Mouse (Mus musculus): ENCODE measurements around the gene Tomt. TPM values are rescaled to one million over a fixed set of nuclear protein-coding genes. Genes with fewer than 3 reads are reported as not detected.

Gene Tomt
- total RNA-seq (2023): not detected

DNA sequence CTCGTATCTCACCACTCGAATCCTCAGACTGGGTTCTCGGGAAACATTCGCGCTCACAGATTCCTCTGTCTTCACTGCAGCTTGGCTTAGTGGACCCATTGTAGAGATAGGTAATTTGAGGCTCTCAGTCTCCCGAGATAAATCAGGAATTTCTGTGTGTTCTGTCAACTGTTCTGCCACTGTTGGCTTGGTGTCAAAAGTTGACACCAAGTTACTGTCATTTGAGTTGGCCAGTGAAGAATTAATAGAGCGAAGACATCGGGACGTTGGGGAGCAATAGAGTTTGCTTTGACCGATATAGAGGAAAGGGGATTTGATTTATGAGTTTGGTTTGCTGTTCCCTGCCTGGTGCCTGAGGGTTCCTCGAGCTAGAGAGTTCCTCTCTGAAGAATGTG lies at the start of gene Tomt:
Tomt (minus strand) TSS at position 73 of the 395 bp plus-strand sequence.

DNA sequence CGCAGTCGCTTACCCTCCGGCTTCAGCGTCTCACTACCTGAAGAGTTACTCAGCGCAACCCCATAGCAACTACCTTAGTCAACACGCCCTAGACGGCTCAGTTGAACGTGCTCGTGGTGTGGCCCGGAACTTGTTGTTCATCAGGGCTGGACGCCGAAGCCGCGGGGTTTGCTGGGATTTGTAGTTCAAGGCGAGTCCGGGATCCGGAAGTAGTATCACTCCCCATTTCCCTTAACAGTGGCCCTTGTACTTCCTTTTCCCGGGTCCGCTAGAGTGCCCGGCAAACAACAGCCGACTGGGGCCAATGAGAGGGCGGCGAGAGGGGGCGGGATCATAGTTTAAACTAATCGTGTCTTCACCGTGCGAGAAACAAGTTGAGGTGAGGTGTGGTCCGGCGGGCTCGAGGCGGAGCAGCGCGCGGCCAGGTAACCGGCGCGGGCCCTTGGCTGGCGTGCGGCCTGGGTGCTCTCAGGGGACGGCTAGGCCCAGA lies 27.6 kb upstream of the Tomt start, which contains the start of the genes Lrrc51 and Numa1:
Lrrc51 (minus strand) TSS at position 145 of the 490 bp plus-strand sequence.
Numa1 (plus strand) TSS at position 361 of the 490 bp plus-strand sequence.

DNA sequence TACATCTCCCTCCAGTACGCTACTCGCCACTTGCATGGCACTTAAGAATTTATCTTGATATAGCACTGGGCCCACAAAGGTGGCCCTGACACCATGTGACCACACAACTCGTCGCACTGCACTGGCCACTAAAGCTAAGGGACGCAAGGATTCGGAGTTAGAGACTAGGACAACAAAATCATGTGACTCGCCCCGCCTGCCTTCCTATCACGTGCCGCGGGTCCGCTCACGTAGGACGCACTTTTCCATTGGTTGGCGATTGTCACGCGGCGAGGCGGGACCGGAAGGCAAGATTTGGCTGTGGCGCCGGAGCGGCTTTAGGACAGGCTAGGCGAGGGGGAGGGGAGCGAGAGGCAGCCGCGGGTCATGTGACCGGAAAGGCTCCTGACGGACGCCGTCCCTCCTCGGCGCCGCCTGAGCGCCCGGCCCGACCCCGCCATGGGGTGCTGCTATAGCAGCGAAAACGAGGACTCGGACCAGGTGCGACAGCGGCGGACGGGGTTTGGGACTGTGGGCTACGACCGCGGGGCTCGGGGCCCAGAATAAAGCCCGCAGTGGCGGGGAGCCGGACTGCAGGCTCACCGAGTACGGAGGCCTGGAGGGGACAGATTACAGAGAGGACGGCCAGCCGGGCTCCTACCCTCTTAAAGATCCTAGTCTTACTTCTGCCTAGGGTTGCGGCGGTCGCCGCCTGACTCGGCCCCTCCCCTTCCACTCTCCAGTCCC lies 435 bp downstream of the Tomt start, which contains the start of gene Lamtor1:
Lamtor1 (plus strand) TSS at position 344 of the 726 bp plus-strand sequence.

DNA sequence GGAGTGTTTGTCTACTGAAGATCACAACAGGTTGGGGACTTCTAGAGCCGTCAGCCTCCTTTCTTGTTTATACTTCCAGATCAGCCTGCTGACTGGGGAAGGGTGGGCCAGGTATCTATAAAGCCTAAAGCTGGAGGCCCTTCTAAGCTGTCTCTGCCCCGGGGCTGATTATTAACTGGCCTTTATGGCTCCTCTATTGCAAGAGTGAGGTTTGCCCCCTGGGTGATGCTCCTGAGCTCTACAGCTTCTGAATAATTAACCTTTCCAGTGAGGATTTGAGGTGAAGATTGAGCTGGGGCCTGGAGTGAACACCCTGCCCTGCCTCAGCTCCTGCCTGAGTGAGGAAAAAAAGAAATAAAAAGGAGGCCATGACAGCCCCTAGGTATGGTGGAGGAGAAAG lies 35.5 kb downstream of the Tomt start, which contains the start of gene Folr1:
Folr1 (minus strand) TSS at position 160 of the 400 bp plus-strand sequence.

DNA sequence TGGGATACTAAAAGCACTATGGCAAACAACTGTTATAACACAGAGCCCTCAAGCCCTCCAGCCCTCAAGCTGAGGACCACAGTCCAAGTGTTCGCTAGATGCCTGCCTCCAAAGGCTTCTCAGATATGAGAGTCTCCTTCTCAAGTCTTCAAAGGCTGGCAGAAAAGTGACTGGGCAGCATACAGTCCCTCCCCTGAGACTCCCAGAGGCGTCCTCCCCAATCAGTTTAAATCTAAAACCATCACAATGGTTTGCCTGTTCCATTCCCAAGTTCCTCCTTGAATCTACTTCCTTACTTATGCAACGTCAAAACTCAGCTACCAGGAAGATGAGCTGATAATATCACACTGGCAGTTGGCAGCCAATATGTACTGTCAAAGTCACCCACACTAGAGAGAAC lies 42.7 kb downstream of the Tomt start, which contains the start of gene Anapc15:
Anapc15 (plus strand) TSS at position 301 of the 400 bp plus-strand sequence.

DNA sequence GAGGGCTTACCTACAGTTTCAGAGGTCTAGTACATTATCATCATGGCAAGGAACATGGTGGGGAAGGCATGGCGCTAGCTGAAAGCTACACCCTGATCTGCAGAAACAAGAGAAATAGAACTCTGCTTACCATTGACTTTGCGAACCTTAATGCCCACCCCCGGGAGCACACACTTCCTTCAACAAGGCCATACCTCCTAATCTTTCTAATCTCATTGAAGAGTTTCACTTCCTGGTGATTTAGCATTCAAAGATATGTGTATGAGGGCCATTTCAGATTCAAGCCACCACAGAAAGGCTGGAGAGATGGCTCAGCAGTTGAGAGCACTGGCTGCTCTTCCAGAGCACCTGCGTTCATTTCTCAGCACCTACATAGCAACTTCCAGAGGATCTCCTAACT lies 49.1 kb downstream of the Tomt start, which contains the start of gene Folr2:
Folr2 (minus strand) TSS at position 101 of the 400 bp plus-strand sequence.

Other genes starting within 250 kb of the Tomt start
- 10 to 100 TPM; 22.3 to 24.7 TPM for gene Clpb, start 242.7 kb downstream of the Tomt start, total RNA-seq (2023)
- not detected for gene Phox2a, start 88.0 kb downstream of the Tomt start, total RNA-seq (2023)
- gene Inppl1, start 68.1 kb downstream of the Tomt start, total RNA-seq (2023): 10 to 100 TPM; 14.6 to 17.7 TPM
- gene Folr2, start 49.2 kb downstream of the Tomt start, total RNA-seq (2023): not detected
- 10 to 100 TPM; 36.0 to 56.9 TPM for gene Anapc15, start 42.6 kb downstream of the Tomt start, total RNA-seq (2023)
- not detected for gene Folr1, start 35.6 kb downstream of the Tomt start, total RNA-seq (2023)
- gene Lamtor1, start 455 bp downstream of the Tomt start, total RNA-seq (2023): 10 to 100 TPM; 64.2 to 67.1 TPM
- 1 to 10 TPM; 1.5 to 2.1 TPM for gene Lrrc51, start 27.5 kb upstream of the Tomt start, total RNA-seq (2023)
- 100 to 1,000 TPM; 318 to 347 TPM for gene Numa1, start 27.8 kb upstream of the Tomt start, total RNA-seq (2023)
- gene Il18bp, start 112.3 kb upstream of the Tomt start, total RNA-seq (2023): 10 to 100 TPM; 13.5 to 15.8 TPM
- gene Rnf121, start 159.1 kb upstream of the Tomt start, total RNA-seq (2023): 10 to 100 TPM; 35.6 to 39.4 TPM
- 10 to 100 TPM; 40.8 to 52.2 TPM for gene Xndc1, start 159.2 kb upstream of the Tomt start, total RNA-seq (2023)
- 1 to 10 TPM; 7.6 to 7.9 TPM for gene Xntrpc, start 159.4 kb upstream of the Tomt start, total RNA-seq (2023)
- 1 to 10 TPM in 1 of 2 experiments, under 1 TPM in 1; 0.50 to 1.8 TPM for gene Trpc2, start 176.8 kb upstream of the Tomt start, total RNA-seq (2023)
- gene Art1, start 195.4 kb upstream of the Tomt start, total RNA-seq (2023): under 1 TPM in 1 of 2 experiments, not detected in 1; 0.38 TPM
- under 1 TPM; 0.61 to 0.77 TPM for gene Art5, start 203.1 kb upstream of the Tomt start, total RNA-seq (2023)
- not detected for gene Chrna10, start 210.5 kb upstream of the Tomt start, total RNA-seq (2023)